Mouse (Mus musculus) monocyte, adult 5-6 weeks (primary cell): ENCODE data around the gene Pcif1. TPM values are rescaled to one million over a fixed set of nuclear protein-coding genes. Genes with fewer than 3 reads are reported as not detected.

Experiments used
- ATAC-seq: fragments of 153-309, 156-312 bp; replicated peaks from 2 replicates; pipeline ENCODE4 v1.8.0; 2017; ENCODE audit warnings: mild to moderate bottlenecking; ENCODE audit not compliant: low TSS enrichment, insufficient number of reproducible peaks, severe bottlenecking, poor library complexity, low FRiP score
- total RNA-seq: library from RNA; stranded (forward); fragments of 200-1000, 200-491, 200-594 nt; gene quantifications from 3 replicates; pipeline ENCODE4 v1.2.3, GENCODE M21; 2017

Pcif1 gene
- total RNA-seq, 1 experiment from 2014 or later = 60.0 TPM

DNA sequence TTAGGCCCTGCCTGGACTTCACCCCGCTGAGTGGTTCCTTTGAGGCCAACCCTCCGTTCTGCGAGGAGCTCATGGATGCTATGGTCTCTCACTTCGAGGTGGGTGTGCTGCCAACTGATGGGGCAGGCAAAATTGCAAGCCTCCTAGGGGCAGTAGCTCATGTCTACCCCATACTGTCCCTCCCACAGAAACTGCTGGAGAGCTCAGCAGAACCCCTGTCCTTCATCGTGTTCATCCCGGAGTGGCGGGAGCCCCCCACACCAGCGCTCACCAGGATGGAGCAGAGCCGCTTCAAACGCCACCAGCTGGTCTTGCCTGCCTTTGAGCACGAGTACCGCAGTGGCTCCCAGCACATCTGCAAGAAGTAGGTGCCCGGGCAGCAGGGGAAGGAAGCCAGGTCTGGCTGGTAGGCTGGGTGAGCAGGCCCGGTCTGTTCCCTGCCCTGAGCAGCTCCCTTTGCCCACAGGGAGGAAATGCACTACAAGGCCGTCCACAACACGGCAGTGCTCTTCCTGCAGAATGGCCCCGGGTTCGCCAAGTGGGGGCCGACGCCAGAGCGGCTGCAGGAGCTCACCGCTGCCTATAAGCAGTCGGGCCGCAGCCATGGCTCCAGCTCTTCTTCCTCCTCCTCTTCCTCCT is 11.4 kb downstream of the Pcif1 start:
- ATAC-seq = no peak

DNA sequence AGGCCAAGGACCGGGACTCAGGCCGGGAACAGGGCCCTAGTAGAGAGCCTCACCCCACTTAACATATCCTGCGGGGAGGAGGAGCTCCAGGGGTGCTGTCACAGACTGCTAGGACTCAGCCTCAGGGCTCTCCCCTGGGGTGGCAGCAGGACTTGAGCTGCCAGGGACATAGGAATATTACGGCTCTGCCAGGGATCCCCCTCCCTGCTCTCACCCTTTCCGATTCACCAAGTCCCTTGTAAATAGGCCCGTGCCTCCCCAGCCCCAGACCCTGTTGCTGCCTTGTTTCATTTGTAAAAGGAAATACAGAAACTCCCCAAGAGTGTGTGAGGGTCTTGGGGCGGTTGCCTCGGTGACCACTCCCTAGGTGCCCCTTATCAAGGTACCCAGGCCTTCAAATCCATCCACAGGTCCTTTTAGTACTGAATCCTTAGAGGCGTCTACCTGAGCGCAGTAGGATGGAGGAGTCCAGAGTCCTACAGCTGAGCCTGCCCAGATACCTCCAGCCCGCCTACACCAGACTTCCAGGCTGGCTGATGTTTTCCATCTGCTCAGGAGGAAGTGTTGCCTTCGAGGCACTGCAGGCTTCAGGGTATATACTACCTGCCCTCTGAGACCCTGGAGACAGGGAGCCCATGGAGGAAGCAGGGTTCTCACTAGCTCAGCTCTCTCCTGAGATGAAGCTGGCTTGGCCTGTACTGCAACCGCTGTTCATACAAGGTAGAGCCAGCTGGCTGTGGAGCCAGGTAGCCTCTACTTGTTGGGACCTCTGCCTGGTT is 12.1 kb downstream of the Pcif1 start:
- ATAC-seq = no peak

DNA sequence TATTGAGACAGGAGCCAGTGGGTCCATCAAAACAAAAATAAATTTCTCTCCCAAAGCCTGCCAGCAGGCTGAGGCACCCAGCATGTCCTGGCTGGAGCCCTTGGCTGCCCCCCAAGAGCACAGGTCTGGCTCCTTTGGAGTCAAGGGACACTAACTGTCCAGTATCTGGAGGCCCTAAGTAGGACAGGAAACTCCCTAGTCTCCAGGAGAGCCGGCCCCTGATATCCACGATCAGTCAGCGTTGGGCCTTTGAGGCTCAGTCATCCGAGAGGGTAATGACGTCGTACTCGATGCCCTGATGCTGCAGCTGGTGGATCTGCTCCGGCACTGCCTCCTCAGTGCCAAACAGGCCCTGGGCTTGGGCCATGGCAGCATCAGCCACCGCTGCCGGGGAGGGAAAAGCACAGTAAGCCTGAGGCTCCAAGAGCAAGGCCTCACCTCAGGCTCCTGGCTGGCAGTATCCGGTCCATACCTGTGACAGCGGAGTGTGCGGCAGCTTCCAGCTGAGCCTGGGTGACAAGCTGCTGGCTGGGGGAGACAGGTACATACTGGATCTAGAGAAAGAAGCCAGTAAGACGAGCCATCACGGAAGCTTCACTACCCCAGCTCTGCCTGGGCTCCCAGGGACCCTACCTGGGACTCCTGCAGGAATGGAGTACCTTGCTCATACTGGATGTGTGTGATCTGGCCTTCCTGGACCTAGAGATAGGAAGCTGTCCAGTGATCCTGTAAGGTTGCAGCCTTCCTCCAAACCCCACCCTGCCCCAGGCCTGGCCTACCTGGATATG is 13.0 kb downstream of the Pcif1 start:
- ATAC-seq = no peak

DNA sequence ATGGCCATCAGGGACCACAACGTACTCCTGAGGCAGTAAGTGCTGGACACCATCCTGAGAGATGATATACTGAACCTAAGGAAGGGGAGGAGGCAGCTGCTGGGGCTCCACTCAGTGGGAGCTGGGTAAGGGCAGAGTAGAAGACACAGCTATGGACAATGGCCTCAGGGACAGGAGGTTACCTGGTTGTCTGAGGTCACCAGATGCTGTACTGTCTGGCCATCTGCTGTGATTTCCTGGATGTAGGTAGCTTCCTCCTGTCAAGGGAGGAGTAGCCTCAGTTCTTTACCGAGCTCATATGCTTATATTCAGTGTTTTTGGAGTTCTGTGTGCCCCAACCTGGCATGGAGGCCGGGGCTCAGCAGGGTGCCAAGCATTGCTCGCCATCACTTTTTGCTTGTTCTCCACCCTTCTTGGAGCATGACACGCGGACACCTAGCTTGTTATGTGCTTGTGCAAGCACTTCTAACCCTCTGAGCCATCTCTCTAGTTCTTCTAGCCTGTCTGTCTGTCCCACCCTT is 13.7 kb downstream of the Pcif1 start:
- ATAC-seq = no peak

DNA sequence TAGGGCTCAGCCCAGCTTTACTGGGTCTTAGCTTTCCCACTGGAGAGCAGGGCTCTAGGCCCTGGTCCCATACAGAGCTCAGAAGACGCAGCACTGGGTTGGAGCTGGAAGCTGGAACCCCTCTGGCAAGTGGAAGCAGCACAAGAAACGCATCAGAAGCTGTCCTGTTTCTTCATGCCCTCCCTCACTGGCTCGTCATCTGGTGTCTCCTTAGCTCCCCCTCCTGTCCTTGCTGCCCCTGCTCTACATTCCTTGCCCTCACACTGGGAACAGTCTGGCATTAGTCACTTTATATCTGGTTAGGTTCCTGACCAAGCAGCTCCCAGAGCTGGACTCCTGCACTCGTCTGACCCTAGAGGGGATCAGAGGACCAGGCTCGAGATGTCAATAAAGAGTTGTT is 14.9 kb downstream of the Pcif1 start:
- no peak for ATAC-seq

DNA sequence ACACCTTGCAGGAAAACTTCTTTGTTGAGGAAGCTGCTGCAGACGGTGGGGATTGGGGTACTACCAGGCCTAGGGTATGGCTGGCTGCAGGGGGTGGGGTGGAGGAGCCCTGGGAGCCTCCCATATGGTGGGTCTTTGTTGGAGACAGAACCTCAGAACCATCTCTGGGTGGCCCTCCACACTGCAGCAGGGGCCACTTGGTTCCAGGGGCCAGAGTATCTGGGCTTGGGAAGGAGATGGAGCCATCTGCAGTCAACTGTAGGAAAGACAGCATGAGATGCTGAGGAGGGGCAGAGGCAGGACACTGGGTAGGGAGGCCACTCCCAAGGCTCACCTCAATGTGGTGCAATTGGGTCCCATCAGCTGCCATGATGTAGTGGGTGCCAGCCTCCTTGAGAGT is 15.5 kb downstream of the Pcif1 start:
- ATAC-seq = no peak

DNA sequence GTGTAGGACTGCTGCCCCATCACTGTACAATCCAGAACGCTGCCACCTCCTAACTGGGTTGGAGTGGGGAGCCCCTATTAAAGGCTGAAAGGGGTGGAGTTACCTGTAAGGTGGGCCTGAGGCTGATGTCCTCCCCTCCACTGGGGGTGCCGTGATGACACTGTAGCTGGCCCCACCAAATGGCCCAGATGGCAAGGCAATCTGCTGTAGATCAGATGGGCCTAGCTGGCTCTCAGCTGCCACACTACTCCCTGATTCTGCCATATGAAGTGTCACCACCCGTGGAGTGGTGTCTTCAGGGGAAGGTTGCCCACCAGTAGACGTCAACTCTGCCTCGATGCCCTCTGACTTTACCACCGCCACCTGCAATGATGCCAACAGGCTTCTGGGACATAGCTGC is 16.8 kb downstream of the Pcif1 start:
- no peak for ATAC-seq

DNA sequence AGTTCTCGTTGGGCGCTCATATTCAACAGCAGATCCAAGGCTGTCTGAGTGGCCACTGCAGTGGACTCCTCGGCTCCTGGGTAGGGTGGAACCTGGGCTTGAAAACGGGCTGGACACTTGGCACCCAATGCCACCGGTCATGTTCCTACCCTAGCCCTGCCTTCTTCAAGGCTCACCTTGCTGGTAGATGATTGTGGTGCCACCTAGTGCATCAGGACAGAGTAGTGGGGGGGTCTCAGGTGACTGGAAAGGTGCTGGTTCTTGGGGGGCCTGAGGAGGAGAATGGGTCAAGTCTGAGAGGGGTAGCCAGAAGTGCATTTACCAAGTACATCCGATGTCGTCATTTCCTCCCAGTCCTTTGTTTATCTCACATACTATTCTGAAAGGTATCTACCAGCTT is 18.9 kb downstream of the Pcif1 start:
- ATAC-seq = no peak

DNA sequence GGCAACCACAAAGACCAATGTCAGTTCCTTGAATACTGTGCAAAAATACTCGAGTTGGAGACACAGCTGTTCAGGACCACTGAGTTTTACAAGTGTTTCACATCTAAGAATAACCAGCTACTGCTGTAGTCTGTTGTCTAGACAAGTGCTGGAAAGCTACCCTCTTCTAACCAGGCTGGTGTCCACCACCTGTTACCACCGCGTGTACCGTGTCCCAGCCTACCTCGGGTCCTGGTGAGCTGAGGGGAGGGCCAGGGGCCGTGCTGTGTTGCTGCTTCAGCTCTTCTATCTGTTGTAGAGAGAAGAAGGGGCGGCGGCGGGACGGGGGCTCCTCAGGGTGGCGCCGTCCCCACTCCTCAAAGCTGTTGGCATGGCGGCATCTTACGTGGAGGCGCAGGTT is 19.9 kb downstream of the Pcif1 start:
- ATAC-seq = no peak

DNA sequence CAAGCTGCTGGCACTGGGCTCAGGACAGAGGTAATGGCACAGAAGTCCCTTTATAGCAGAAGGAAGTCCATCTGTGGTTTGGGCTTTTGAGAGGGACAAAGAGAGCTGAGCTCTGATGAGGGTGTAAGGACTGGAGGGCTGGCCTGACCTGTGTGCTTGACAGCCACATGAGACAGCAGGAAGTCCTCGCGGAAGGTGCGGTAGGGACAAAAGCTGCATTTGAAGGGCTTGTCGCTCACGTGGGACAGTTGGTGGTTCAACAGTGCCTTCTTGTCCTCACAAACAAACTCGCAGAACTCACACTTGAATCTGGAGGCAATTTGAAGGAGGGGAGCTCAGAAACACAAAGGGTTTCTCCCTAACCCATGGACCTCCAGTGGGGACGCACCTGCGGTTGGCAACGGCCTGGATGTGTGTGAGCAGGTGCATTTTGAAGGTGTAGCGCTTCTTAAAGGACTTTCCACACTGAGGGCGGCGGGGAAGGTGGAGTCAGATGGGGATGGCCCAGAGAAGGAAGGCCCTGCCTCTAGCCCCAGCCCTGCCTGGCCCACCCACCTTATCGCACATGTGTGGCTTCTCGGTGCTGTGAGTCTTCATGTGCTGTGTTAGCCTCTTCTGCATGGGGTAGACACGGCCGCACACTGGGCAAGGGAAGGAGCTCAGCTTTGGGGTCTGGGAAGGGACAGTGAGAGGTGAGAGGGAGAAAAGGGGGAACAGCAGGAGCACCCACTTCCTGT is 20.8 kb downstream of the Pcif1 start:
- ATAC-seq = no peak

DNA sequence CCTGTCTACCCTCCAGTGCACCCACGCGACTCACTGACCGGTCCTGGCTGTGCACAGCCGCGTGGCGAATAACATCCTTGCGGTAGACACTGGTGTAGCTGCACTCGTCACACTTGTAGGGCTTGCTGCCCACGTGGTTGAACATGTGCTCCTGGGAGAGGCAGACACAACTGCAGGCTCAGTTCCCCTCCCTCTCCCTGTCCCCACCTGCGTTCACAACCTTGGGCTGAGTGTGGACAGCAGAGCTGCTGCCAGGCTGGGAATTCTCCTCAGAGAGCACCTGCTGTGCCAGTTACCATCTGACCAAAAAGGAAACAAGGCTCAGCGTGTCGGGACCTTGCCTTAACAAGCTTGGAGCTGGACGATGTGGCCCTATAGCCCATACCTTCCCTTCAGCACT is 22.3 kb downstream of the Pcif1 start:
- ATAC-seq = no peak

DNA sequence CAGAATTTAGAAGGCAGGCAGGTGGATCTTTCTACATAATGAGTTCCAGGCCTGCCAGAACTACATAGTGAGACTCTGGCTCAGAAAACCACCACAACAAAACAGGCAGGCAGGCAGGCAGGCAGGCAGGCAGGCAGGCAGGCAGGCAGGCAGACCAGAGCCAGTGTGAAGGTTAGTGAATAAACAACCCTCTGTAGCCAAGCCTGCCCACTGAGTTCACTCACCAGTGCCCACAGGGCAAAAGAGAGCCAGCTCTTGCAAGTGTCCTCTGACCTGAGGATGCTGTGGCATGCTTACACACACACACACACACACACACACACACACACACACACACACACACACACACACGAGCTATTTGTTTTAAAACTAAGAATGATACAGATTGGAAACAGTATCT is 24.4 kb downstream of the Pcif1 start:
- no peak for ATAC-seq

DNA sequence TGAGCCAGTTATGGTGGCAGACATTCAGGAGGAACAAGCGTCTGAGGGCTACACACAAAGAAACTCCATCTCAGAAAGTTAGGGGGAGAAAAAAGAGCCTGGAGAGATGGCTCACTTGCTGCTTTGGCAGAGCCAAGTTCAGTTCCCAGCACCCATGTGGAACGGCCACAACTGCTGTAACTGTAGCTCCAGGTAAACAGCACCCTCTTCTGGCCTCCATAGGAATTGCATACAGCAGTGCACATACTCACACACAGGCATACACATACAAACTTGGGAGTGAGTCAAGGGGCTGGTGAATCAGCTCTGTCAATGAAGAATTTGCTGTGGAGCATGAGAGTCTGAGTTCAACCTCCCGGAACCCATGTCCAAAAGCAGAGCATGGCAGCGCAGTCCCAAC is 27.0 kb downstream of the Pcif1 start:
- no peak for ATAC-seq

DNA sequence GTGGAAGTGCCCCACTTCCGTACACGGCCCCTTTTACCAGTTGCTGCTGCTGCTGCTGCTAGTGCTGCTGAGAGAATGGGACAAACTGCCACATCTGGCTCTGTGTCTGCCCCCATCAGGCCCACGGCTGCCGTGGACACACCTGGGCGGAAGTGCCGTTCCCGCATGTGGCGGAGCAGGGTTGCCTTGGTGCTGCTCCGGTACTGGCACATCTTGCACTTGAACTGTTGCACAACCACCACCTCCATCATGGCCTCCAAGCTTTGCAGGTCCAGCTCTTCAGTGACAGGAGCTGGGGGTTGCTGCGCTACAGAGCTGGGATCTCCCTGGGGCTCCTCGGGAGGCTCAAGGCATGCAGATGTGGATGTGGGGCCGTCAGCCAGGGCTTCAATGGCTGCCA is 28.4 kb downstream of the Pcif1 start:
- ATAC-seq = no peak

DNA sequence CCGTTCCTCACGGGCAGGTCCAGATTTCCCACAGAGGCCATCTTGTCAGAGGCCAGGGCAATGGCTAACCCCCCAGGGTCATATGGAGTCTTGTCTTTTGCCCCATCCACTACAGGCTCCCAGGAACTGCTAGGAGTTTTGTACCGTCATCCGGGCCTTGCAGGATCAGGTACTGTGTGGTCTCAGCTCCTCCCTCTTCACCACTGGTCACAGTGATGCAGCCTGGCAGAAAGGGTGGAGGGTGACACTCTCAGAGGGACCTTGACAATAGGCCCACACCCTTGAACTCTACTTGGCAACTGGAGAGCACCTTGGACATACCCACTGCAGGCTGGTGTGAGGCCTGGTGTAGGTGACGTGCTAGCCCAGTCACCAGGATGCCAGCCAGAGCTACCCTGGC is 28.9 kb downstream of the Pcif1 start:
- ATAC-seq = no peak

DNA sequence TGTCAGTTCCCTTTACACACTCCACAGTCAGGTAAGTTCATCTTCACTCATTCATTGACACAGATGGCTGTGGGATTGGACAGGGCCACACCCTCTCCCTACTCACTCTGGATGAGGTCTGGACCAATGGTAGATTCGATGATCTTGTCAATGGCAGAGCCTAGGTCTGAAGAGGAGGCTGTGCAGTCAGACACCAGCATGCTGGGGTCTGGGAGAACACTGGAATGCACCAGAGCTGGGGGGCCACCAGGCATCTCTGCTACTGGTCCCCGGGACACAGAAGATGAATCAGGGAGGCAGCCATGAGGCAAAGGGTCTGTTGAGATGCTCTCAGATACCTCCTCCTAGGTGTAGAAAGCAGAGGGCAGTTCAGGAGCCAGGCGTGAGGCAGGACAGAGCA is 30.0 kb downstream of the Pcif1 start:
- ATAC-seq = no peak

DNA sequence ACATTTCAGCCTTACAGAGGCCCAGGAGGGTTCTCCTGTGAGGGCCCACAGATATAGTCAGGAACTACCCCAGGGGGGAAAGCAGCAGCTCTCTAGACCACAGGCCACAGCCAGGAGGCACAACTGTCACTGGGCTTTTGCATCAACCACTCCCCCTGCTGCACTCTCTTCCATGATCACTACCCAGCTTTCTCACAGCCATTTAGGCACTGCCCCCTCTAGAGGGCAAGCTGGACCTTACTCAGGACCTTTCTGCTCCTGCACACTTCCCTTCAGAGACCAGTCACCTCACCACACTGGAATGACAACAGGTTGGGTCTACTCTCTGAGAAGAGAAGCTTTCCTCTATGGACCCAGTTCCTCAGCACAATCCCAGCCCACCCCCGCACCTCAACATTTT is 30.4 kb downstream of the Pcif1 start:
- no peak for ATAC-seq

DNA sequence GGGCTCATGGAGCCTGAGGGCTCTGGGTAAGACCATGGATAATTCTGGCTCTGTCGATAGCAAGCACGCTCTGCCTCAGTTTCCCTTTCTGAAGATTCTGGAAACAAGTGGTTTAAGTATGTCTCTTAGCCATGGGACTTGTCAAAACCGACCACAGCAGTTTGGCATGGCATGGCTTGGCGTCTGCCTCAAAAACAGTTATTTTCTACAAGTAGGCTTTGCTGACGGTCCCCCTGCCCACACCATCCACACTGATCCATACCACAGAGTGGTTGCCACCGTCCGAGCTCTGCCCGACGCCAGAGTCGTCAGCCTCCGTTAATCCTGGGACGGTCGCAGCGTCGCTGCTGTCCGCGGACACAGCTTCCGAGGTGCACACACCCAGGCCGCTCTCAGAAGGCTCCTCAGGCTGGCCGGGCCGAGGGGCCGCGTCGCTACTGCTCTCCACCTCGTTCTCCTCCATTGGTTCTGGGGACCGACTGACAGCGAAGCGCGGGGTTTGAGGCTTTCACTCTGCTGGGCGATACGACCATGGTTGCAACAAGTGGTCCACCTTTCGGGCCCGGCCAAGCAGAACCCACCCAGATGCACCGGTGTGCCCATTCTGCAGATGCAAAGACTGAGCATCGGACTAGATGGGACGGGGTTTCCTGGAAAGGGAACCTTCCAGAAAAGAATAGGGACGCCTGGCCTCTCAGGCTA is 31.4 kb downstream of the Pcif1 start:
- ATAC-seq = no peak
